Mouse (Mus musculus): Measurements from ENCODE around the gene Slc25a41.

GRCm38 (mm10) chr17:57031661-57032420 is 9.6 kb downstream of the Slc25a41 start:
- peak; percentile 95 for TF ChIP-seq POLR2A (IDR thresholded peaks at IDR 0.05; ENCODE audit: insufficient read depth, low read depth, low read length)
- TF ChIP-seq CTCF (IDR thresholded peaks at IDR 0.05) = peak; percentile 24

Data from heart, adult 2 months (tissue).